Mouse (Mus musculus) kidney, postnatal 25 days (tissue): Measurements from ENCODE around the gene Slc35c2.
A peak's percentile ranks its signal among the peaks of the same experiment; 100 is the strongest.

ENCODE experiments used
- DNase-seq, 2 experiments: peaks; one replicate each; pipeline ENCODE4 v3.0.0; 2021; ENCODE audit warnings: mixed read lengths in 2 of 2

Slc35c2 gene

GRCm38 (mm10) chr2:165287202-165287984, at the start of gene Slc35c2:
Slc35c2 (minus strand) TSS chr2:165287869.
- DNase-seq, result peak; percentile 95

GRCm38 (mm10) chr2:165337191-165337590, 49.5 kb upstream of the Slc35c2 start:
- peak; percentile 80 to 91 for DNase-seq

GRCm38 (mm10) chr2:165332610-165333210, 45.0 kb upstream of the Slc35c2 start:
- DNase-seq, result peak in 1 of 2 experiments; percentile 35

- no peak for DNase-seq
Observed at GRCm38 (mm10) chr2:165329703-165330102, 42.0 kb upstream of the Slc35c2 start.

GRCm38 (mm10) chr2:165328746-165329145, 41.1 kb upstream of the Slc35c2 start:
- no peak for DNase-seq

- no peak for DNase-seq
Observed at GRCm38 (mm10) chr2:165327386-165327785, 39.7 kb upstream of the Slc35c2 start.

- peak; percentile 98 for DNase-seq
Observed at GRCm38 (mm10) chr2:165326304-165327190, 38.9 kb upstream of the Slc35c2 start, which contains the start of gene Elmo2. Elmo2 (minus strand) TSS chr2:165326479.

- DNase-seq, result peak in 1 of 2 experiments; percentile 43
Observed at GRCm38 (mm10) chr2:165325521-165326303, 38.0 kb upstream of the Slc35c2 start.

- peak in 1 of 2 experiments; percentile 67 for DNase-seq
Observed at GRCm38 (mm10) chr2:165323928-165324327, 36.3 kb upstream of the Slc35c2 start.

- no peak for DNase-seq
Observed at GRCm38 (mm10) chr2:165323484-165323883, 35.8 kb upstream of the Slc35c2 start.

GRCm38 (mm10) chr2:165321981-165322735, 34.5 kb upstream of the Slc35c2 start:
- DNase-seq, result no peak

- DNase-seq, result no peak
Observed at GRCm38 (mm10) chr2:165321381-165321888, 33.8 kb upstream of the Slc35c2 start.

GRCm38 (mm10) chr2:165320531-165321150, 33.0 kb upstream of the Slc35c2 start:
- DNase-seq, result peak in 1 of 2 experiments; percentile 60

GRCm38 (mm10) chr2:165319503-165319902, 31.8 kb upstream of the Slc35c2 start:
- peak in 1 of 2 experiments; percentile 38 for DNase-seq

GRCm38 (mm10) chr2:165318941-165319340, 31.3 kb upstream of the Slc35c2 start:
- no peak for DNase-seq

GRCm38 (mm10) chr2:165317621-165318263, 30.1 kb upstream of the Slc35c2 start:
- DNase-seq, result peak in 1 of 2 experiments; percentile 31

- peak; percentile 79 to 80 for DNase-seq
Observed at GRCm38 (mm10) chr2:165316837-165317473, 29.3 kb upstream of the Slc35c2 start.

GRCm38 (mm10) chr2:165316204-165316603, 28.5 kb upstream of the Slc35c2 start:
- no peak for DNase-seq

- peak in 1 of 2 experiments; percentile 61 for DNase-seq
Observed at GRCm38 (mm10) chr2:165314197-165314596, 26.5 kb upstream of the Slc35c2 start.

- DNase-seq, result no peak
Observed at GRCm38 (mm10) chr2:165312381-165312780, 24.7 kb upstream of the Slc35c2 start.
